Mouse (Mus musculus) testis, postnatal 14 days (tissue): Measurements from ENCODE around the gene Nrp1.

Experiments used
- DNase-seq: peaks from one replicate; pipeline ENCODE4 v3.0.0; 2021; ENCODE audit warnings: low spot score

The Nrp1 gene

DNA sequence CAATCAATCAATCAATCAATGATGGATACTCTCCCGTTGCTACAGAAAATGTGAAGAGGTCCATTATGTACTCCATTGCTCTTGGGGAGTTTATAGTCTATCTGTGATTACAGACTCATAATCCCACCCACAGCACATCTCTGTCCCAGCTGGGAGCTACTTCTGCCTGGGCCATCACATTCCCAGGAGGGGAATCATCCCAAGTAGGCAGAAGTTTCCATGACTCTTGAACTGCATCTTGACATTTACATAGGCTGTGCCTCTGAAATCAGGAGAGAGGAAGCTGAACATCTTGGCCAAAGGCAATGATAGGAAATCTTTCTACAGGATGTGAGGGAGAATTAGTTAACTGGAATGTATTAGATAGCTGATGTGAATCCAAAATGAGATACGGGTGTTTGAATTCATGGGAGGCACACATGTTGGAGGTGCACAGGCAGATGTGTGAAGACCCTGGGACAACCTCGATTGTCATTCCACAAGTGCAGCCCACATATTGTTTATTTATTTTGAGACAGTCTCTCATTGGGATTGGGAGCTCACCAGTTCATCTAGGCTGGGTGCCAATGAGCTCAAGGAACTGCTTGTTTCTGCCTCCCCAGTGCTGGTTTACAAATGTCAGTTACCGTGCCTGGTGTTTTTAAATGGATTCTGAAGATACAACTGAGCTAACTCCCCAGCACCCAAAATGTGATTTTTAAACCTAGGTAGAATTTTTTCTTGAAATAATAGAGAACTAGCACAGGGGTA, 108.5 kb downstream of the Nrp1 start:
- DNase-seq: no peak

DNA sequence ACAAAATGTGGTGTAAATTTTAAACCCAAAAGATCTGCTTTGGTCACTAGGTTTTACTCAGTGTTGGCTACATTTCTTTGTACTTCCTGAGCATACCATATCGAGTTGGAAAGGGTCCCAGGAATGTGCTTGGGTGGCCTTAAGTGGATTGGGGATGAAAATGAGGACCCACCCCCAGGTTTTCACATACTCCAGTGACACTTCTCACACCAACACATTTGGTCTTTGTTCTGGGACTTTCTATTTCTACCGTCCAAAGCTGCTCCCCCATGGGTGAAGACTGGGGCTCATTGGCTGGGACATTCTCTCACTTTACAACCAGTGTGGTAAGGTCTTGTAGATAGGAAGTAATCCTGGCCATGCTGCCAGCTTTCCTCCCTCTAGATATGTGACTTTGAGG, 111.7 kb downstream of the Nrp1 start:
- DNase-seq: no peak

DNA sequence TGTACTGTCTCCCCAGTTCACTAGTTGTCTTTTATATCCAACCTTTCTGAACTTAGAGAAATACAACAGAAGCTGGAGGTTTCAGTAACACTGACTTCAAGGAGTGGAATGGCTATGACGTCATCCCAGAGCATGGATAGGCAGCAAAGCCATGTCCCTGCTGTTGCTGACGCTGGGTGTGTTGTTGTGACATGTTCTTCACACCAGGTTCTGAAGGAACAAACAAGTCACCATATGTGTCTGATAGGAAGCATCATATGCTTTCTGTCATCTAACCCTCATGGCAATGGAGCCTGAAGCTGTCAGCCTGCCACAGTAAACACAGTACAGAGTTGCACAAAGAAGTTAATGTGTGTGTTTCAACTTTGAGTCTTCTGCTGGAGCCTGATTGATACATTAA, 112.8 kb downstream of the Nrp1 start:
- DNase-seq: no peak

DNA sequence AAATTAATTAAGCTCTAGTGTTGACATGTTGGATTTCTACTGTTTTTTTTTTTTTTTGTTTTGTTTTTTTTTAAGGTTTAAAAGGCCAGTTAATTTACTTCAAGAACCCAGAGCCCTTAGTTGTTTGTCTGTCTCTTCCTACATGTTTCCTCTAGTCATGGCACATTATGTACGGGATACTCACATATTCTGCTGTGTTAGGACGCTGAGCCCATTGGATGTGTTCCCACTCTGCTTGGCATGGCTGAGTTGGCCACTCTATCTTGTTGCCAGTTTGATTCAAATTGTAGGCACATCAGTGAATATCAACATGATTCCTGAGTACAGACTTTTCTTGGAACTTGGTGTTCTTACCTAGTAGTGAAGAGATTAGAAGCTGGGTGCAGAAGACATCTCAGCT, 114.5 kb downstream of the Nrp1 start:
- no peak for DNase-seq

DNA sequence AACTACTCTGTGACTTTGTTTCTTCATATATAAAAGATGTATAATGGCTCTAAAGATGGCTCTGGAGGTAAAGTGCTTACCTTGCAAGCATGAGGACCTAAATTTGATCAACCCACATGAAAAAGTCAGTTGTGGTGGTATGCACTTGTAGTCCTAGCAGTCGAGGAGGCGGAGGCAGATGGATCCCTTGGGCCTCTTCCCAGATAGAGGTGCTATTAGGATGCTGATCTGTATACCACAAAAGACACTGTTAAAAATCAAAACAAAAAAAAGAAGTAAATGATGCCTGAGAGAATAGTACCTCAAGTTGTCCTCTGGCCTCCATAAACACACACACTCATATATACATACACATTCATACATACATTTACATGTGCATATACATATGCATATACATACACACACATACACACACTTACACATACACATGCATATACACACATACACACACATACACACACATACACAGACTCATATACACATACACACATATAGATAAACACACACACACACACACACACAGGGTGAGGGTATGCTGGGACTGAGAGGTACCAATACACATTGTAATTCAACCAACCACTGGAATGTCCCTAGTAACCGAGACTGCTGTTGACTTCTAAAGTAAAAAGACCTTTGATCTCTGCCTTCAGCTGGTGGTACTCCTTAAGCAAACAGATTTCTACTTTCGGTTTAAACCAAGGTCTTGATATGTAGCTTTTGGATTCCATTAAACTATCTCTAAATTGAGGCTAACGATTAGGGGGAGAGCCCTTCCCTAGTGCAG, 115.2 kb downstream of the Nrp1 start:
- no peak for DNase-seq

DNA sequence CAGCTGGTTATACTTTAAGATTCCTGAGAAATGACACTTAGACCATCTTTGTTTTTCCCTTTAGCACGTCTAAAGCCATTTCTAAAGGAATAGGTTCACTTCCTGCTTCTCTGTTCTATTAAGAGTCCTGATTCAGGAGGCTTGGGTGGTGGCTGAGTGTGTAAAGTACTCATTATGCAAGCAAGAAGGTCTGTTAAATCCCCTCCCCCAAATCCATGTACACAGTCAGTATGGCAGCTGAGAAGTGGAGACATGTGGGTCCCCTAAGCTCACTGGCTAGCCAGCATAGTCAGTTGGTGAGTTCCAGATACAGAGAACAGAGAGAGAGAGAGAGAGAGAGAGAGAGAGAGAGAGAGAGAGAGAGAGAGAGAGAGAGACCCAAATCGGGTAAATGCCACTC, 116.2 kb downstream of the Nrp1 start:
- DNase-seq: no peak

DNA sequence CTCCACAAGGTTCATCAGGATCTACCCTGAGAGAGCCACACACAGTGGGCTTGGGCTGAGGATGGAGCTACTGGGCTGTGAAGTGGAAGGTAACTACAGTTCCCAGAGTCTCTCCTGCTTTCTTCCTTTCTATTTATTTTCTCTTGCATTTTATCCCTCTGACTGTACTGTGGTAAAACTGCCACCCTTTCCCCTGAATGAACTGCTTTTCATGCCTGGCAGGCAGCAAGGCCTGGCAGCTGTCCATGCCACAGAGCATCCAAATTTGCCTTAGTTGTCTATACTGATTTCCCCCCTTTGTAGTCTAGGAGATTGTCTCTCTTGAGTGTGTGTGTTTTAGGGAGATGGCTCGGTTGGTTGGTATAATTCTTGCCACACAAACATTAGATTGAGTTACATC, 117.8 kb downstream of the Nrp1 start:
- DNase-seq: no peak

DNA sequence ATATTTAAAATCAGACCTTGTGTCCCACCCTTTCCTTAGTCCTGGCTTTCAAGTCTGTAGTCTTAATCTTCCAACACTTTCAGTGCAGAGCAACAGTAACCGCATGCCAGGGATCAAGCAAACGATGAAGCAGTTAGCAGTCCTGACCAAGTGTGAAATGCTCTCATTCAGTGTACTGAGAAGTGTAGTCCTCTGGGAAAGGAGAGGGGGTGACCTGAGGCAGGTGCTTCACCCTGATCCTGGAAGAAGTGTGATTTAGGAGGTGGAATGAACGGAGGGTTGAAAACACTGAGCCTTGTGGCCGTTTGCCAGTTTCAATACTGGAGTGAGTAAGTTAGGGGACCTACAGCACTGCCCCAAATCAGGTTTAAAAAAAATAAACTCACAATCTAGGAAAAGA, 119.6 kb downstream of the Nrp1 start:
- DNase-seq: no peak

DNA sequence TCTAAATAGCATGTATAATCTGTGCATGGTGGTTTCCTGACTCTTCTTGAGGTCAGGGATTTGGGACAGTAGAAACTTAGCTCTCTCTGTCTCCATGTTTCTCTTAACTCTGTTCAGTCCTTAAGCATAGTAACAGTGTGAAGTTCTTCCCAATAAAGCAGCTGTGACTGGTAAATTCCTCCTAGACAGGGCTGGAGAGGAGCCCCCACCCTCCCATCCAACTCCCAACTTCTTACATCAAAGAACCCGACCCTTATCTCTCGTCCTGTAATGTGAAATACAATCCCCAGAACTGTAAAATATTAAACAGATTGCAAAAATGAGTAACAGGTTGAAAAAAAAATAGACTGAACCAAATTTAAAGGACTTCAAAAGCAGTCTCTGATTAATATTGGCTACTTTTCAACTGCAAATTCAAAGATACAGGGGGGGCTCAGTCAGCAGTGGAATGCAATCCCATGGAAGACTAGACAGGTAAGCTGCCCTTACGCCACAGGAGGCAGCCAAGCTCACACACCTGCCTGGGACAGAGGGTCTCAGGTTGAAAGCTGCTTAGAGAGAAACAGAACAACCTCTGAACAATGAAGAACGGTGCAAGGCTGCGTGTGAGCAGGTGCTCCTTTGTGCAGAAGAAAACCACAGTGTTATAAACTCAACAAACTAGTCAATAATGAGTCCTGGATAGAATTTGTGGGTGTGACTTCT, 121.1 kb downstream of the Nrp1 start:
- DNase-seq: no peak

DNA sequence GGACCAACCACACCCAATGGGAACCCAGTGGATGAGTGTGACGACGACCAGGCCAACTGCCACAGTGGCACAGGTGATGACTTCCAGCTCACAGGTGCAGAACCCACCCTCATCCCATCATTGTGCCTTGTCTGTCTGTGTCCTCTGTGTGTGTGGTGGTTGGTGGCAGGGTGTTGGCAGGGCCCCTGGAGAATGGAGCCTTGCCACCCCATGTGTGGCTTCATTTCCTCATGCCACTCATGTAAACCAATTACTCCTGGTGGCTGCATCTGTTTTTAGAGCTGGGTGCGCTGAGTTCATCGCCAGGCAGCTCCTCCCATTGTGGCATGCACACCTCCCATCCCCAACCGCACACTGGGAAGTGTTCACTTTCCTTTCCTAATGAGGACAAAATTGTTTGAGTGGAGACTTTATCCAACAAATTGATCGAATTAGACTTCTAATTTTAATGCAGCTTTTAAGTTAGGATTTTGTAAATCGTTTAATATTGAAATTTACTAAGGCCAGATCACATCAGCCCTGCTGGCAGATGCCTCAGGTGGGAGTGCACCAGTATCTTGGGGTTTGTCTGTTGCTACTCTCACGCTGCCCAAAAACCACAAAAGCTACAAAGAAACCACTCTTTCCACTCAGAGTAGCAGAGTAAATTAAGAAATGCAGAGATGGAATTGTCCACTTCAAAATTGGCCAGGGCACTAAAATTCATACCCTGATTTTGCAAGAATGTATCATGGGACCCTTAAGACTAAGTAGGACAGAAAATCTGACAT, 122.7 kb downstream of the Nrp1 start:
- no peak for DNase-seq

DNA sequence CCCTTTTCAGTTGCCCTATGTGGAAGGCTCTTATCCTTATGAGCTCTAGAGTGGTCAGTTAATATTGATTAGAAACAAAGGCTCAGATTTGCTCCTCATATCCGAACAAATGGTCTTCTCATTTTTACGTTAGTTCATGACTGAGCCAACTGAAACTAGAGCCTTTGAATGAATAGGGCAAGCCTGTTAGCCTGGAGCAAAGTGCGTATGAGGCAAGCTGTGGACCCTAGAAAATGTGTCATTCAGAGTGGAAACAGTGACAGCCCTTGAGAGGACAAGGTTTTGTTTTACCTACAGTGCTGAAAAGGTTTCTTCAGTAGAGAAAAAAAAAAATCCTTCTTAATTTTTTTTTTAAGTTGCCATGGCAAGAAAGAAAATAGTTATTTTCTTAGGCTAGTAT, 124.9 kb downstream of the Nrp1 start:
- DNase-seq: no peak

DNA sequence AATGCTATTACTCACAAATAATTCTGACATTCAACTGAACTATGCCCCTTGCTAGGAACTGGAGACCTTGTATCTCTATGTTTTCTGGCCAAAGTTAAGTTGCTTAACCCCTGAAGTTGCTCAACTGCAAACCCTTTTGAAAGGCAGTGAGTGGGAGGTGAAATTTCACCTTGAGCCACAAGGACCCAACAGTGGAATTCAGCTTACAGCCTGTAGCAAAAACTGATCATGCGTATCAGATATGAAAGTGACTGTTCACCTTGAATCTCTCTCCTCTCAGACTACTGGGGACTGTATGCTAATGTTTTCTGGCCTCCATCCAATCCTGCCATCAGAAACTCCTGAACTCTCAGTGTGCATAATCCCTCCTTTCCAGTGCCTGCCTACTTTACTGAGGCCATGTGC, 126.3 kb downstream of the Nrp1 start:
- no peak for DNase-seq

DNA sequence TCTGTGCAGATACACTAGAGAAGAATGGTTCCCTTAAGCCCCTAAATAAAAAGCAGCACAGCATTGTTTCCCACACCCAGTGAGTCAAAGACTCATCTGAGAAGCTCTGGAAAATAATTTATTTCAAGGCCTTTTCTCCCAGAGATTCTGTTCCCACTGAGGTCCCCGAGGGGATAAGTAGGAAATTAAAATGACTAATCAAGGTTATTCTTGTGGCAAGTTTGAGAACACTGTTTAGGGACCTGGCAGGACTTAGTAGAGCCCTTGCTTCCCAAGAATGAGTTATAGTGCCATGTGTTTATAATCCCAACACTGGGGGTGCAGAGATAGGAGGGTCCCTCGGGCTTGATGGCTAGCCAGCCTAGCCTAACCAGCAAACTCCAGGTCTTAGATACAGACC, 127.6 kb downstream of the Nrp1 start:
- no peak for DNase-seq

DNA sequence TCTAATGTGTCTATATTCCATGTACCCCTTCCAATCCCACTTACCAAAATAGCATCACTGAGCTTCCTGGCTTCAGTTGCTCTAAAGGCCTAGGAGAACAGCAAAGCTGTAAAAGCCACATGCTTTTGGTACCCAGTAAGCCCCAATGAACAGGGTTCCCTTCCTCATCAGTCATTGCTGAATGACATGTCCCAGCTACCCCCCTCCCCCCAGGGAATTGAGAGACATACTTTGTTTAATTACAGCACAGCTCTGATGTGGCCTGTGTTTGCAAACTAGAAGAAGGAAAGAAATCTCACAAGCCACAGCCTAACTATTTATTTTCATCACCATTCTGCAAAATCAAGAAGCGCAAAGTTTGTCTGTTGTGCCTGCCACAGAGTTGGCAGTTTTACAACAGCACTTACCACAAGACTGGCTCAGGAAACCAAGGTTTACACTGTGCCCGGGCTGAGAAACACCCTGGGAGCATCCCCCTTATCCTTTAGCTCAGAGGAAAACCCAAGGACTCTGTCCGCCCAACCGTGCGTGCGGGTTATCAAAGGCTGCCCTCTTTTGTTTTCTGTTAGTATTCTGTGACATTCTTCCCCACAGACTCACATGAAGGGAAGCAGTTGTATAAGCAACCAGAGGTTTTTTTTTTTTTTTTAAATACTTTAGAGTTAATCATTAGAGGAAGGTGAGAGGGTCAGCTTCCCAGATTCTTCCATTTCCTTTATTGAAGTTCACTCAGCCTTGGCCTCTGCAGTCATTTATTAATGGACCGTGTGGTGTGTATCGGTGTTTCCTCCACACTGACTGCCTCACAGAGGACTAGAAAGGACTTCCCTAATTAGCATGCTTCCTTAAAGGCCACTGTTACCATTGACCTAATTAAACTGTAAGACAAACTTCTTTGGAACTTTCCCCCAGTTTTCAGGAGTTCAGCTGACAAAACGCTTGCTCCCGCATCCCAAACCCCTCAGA, 129.8 kb downstream of the Nrp1 start:
- DNase-seq: peak; percentile 16

DNA sequence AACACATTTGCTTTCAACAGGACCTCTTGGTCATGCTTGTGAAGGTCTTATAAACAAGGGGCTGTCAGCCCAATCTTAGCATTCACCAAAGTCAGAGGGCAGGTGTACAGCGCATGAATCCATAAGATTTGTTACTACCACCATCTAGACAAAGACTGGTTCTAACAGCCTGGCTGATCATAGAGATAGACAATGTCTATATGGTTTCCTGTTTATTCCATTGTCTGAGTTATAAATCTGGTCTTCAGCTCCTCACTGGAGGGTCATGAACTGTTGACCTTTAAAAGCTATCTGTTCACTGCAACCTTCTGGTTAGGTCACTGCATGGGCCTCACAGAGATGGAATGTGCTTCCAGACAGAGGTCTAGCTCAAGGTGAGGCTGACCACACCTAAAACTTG, 130.9 kb downstream of the Nrp1 start:
- no peak for DNase-seq

DNA sequence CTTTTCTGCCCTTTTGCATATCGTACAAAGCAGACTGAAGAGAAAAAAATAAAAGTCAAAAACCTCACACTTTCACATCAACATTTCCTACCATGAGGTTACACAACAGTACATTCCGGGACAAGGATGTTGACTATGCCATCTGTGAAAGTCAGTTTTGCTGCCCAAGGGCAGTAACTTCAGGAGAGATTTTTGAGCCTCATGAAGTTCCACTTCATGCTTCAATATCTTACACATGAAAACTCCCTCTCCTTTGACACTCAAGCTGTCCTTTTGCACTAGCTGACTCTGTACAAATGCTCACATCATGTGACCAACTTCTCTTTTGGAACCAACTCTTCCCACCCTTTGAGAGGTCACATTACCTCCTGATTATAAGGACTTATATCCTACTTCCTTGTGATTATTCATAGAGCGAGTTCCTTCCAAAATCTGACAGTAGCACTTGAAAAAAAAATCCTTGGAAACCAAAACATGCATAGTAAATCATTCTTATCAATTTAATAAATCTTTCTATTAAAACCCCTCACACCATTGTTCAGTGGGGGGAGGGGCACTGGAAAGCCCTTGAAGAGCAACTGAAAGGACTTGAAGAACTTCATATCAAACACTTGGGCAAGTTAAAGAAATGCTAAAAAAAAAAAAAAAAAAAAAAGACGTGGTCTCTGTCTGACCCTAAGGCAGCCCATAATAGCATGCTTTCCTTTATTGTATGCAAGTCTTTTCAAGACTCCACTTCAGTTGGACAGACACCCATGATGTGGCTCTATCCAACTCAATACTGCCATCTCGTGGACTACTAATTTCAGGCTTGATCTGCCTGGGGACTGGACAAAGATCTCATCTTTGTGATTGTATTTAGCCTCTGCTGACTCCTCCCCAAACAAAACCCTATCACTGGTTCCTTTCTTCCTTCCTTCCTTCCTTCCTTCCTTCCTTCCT, 133.0 kb downstream of the Nrp1 start:
- peak; percentile 38 for DNase-seq

DNA sequence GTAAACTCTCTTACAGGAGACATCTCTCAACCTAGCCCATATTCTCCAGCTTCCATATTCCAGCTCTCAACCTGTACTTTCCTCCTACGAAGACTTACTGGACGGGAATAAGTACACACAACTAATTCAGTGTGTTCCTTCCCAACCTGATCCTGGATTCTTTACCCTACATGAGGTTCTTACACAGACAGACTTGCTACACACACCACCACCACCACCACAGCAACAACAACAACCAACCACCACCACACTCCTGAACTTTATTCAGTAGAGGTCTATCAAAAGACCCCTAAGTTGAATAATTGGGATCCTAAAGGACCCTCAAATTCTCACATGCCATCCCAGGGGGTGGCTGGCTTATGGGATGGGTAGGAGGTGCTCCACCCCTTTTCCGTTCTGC, 135.4 kb downstream of the Nrp1 start:
- no peak for DNase-seq

DNA sequence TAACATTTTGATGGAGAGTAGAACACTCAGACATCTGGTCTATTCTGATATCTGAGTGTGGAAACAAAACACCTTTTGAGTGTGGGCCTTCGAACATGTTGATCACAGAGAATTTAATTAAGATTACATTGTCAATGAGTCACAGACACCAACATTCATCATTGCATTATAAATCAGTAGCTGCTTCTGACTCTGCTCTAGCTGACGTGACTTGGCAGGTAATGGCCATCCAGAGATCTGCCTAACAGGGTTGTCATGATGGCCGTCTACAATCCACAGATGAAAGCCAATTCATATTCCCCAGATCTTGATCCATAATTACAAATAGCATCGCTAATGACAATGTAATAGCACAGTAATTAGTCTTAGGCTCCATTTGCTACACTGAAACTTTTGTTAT, 140.4 kb downstream of the Nrp1 start:
- no peak for DNase-seq

DNA sequence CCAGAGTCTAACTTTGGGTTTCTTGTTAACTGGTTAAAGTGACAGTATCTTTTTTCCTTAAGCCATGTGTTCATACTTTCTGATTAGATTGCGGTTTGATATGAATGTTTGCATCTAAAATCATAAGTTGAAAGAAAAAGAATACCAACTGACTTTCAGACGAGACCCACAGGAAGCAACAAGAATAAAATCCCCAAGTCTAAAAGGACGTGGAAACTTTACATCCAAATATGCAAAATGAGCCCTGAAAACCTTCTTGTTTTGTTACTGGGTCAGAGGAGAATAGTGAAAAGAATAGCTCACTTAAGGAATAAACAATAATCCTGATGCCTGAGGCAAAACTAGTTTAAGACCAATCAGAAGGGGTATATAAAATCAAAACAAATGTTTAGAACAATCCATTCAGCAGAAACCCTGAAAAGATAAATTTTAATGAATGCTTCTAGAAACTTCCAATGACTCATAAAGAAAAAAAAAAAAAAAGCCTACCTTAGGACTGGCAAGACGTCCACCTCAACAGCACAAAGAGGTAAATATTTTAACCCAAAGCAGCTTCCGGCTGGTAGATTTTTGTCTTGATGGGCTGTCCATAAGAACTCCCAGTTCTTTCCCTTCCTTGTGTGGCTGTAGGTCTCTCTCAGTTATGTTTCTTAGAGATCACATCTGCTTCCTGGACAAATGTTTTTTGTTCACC, 145.9 kb downstream of the Nrp1 start:
- DNase-seq: no peak
